Mouse (Mus musculus) kidney, adult 8-10 months (tissue): ENCODE data around the gene Prrt2.

Experiments used
- DNase-seq, 2 experiments: peaks; one replicate each; pipeline ENCODE4 v3.0.0; 2022

The Prrt2 gene

GRCm38 (mm10) chr7:127019306-127019960 lies 1.6 kb downstream of the Prrt2 start:
- DNase-seq, result no peak

- no peak for DNase-seq
These were observed 2.4 kb downstream of the Prrt2 start for GRCm38 (mm10) chr7:127018416-127019305.

GRCm38 (mm10) chr7:127017950-127018345 lies 3.1 kb downstream of the Prrt2 start:
- no peak for DNase-seq

GRCm38 (mm10) chr7:127016971-127017949 lies 3.8 kb downstream of the Prrt2 start, which contains the start of gene Pagr1a:
Gene Pagr1a (minus strand): TSS chr7:127017352.
- peak; percentile 98 for DNase-seq

GRCm38 (mm10) chr7:127016486-127016938 lies 4.5 kb downstream of the Prrt2 start:
- DNase-seq, result no peak

GRCm38 (mm10) chr7:127016481-127016485 lies 4.7 kb downstream of the Prrt2 start, which contains the start of gene Pagr1b:
Gene Pagr1b (minus strand): TSS chr7:127016484.
- no peak for DNase-seq

- DNase-seq, result peak; percentile 75 to 80
These were observed 4.9 kb downstream of the Prrt2 start for GRCm38 (mm10) chr7:127016081-127016480.

- DNase-seq, result no peak
These were observed 6.0 kb downstream of the Prrt2 start for GRCm38 (mm10) chr7:127014993-127015392.

- peak; percentile 81 to 86 for DNase-seq
These were observed 6.7 kb downstream of the Prrt2 start, which contains the start of gene Mvp for GRCm38 (mm10) chr7:127014320-127014719. Gene Mvp (minus strand): TSS chr7:127014621.

- no peak for DNase-seq
These were observed 7.6 kb downstream of the Prrt2 start for GRCm38 (mm10) chr7:127013385-127013784.

GRCm38 (mm10) chr7:127012845-127013244 lies 8.2 kb downstream of the Prrt2 start:
- no peak for DNase-seq

- no peak for DNase-seq
These were observed 8.6 kb downstream of the Prrt2 start for GRCm38 (mm10) chr7:127012374-127012773.

GRCm38 (mm10) chr7:127011717-127012116 lies 9.3 kb downstream of the Prrt2 start:
- DNase-seq, result no peak

GRCm38 (mm10) chr7:127011051-127011450 lies 10.0 kb downstream of the Prrt2 start:
- no peak for DNase-seq

- no peak for DNase-seq
These were observed 11.5 kb downstream of the Prrt2 start for GRCm38 (mm10) chr7:127009307-127010085.

GRCm38 (mm10) chr7:127008239-127009019 lies 12.6 kb downstream of the Prrt2 start:
- DNase-seq, result peak in 1 of 2 experiments; percentile 44

GRCm38 (mm10) chr7:127007313-127008024 lies 13.5 kb downstream of the Prrt2 start:
- no peak for DNase-seq

GRCm38 (mm10) chr7:127004122-127004875 lies 16.7 kb downstream of the Prrt2 start:
- DNase-seq, result no peak

- DNase-seq, result no peak
These were observed 17.4 kb downstream of the Prrt2 start for GRCm38 (mm10) chr7:127003620-127004019.

- DNase-seq, result no peak
These were observed 21.4 kb downstream of the Prrt2 start for GRCm38 (mm10) chr7:126999568-126999967.
